Mouse (Mus musculus) myocyte (in vitro differentiated cells): ENCODE data around the gene Crocc2.

Experiments
- CEBPB ChIP-seq: IDR thresholded peaks from 2 replicates; pipeline ENCODE4 v1.6.1; 2011; ENCODE audit warnings: mild to moderate bottlenecking, moderate library complexity; ENCODE audit not compliant: poor library complexity, insufficient read depth, severe bottlenecking
- E2F4 ChIP-seq: IDR thresholded peaks from one replicate; pipeline ENCODE4 v1.6.1; 2011; ENCODE audit warnings: mild to moderate bottlenecking, control low read depth, moderate library complexity; ENCODE audit not compliant: insufficient read depth
- MAX ChIP-seq: IDR thresholded peaks from one replicate; pipeline ENCODE4 v1.6.1; 2011; ENCODE audit warnings: low read depth, mild to moderate bottlenecking, control low read depth
- MYOD1 ChIP-seq, 3 experiments: IDR thresholded peaks; one replicate each; pipeline ENCODE4 v1.6.1; 2011; ENCODE audit warnings: control low read depth in 2 of 3, low read depth in 2 of 3, mild to moderate bottlenecking in 2 of 3, moderate library complexity in 1 of 3; ENCODE audit not compliant: insufficient read length in 2 of 3, control insufficient read depth in 1 of 3
- POLR2A ChIP-seq: IDR thresholded peaks from one replicate; pipeline ENCODE4 v1.6.1; 2011; ENCODE audit warnings: low read depth, mild to moderate bottlenecking, control low read depth, moderate library complexity; ENCODE audit not compliant: insufficient read length
- POLR2AphosphoS2 ChIP-seq: IDR thresholded peaks from one replicate; pipeline ENCODE4 v1.6.1; 2011; ENCODE audit warnings: low read depth, control low read depth; ENCODE audit not compliant: insufficient read length
- SRF ChIP-seq: IDR thresholded peaks from one replicate; pipeline ENCODE4 v1.6.1; 2011; ENCODE audit warnings: low read depth; ENCODE audit not compliant: control insufficient read depth, insufficient read length
- TCF3 ChIP-seq: IDR thresholded peaks from one replicate; pipeline ENCODE4 v1.6.1; 2011; ENCODE audit warnings: low read depth, control low read depth; ENCODE audit not compliant: insufficient read length
- USF1 ChIP-seq: IDR thresholded peaks from one replicate; pipeline ENCODE4 v1.6.1; 2011; ENCODE audit warnings: low read depth, mild to moderate bottlenecking, control low read depth, moderate library complexity

DNA sequence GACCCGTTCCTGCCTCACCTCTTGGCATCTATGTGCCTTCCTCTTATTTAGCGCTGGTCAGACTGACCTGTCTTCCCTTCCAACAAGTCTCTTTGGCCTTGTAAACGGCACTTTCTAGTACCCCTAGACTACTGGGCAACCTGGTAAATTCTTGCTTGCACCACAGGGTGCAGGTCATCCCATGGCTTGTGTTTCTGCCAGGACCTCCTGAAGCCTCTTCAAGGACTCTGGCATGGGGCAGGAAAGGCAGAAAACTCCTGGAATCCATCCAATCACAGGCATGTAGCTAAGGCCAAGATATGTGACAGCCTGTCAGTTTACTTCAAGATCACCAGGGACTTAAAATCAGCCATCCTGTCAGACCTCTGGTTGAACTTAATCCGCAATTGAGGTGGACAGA lies 61.1 kb downstream of the Crocc2 start:
- TF ChIP-seq POLR2A, result no peak
- TF ChIP-seq CEBPB, result no peak
- TF ChIP-seq SRF, result no peak
- no peak for TF ChIP-seq E2F4
- TF ChIP-seq MAX, result no peak
- TF ChIP-seq POLR2AphosphoS2, result no peak
- TF ChIP-seq MYOD1 (IDR thresholded peaks at IDR 0.05; ENCODE audit: control insufficient read depth in 1 of 3, insufficient read length in 2 of 3, low read depth in 2 of 3), result no peak
- TF ChIP-seq USF1, result no peak
- TF ChIP-seq TCF3, result no peak
